Mouse (Mus musculus): ENCODE results near the gene Tmco4. TPM values are rescaled to one million over a fixed set of nuclear protein-coding genes. Genes with fewer than 3 reads are reported as not detected.

Gene Tmco4
- 1.1 and 1.4 TPM in 2 replicates for polyA plus RNA-seq (2016; fragmentation: Nextera tagmentation; extraction: Ambion mirVana)

DNA sequence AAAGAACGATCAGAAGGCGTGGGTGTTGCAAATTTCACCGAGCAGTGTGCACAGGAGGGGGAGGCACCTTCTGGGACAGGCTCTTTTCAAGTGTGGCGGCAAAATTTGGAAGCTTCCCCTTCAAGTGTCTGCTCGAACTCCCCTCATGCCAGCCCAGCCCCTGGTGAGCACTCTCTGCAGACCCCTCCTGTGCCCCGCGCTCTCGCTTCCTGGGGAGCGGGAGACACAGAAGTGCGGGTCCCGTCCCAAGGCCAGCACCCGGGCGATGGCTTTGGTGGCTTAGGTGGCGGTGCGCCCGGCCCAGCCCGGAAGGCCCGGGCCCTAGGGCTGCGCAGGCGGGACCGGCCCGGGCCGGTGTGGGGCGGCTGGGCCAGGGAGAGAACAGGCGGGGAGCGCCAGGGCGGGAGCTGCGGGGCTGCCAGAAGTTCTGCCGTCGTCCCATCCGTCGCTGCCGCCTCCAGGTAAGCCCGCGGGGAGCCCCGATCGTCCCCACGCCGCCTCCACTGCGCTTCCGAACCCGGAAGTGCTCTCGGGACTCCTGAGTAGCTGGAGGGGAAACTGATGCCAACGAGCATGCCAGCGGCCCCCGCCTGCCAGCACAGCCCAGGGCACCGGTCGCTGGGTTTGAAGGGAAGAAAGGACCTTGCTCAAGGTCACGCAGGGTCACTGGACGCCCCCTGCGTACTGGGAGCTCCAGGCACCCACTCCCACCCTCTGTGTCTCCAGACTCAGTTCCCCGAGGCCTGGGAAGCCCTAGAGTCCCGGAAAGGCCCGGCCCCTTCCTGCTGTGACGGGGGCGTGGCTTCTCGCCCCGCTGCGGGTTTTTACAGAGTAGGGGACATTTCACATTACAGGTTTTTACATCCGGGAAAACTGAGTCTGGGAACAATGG is at the start of gene Tmco4:
Gene Tmco4, plus strand, starts transcription at position 62 of the 892 bp plus-strand sequence.
- Histone ChIP-seq H3K9ac (peak within 1 kb of the TSS; percentile 85), H3K27me3 (peaks cover 3% of the 10 kb centered on the region; the same call in 1 of the 2 replicates), H3K27ac (no peak within 1 kb of the TSS), H3K36me3 (no peaks in the 10 kb centered on the region), H3K4me2 (replicated peaks) (peak within 1 kb of the TSS; percentile 95), H3K4me1 (peaks cover 16% of the 10 kb centered on the region), H3K9me3 (replicated peaks) (no peaks in the 10 kb centered on the region), H3K4me3 (peak within 1 kb of the TSS; percentile 53)
- WGBS = 2% methylated on average over 57 of the region's 60 CpGs
- ATAC-seq (ENCODE audit: low FRiP score) = peak; percentile 68

DNA sequence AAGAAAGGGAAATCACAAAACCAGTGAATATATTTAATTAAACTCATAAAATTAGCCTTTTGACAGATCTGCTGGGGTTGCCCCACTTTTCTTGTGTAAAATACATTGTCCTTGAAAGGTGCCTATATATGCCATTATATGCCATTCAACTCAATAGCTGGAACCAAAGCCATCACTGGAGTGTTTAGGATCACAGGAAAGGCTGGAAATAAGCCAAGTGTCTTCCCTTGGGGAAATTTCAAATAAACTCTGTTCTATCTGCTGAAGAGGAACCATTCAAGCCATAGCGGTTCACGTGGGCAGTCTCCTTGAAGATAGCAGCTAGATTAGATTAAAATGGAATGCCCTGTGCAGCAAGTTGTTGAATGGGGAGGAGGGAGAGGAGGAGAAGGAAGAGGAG is 47.1 kb upstream of the Tmco4 start:
- H3K9ac ChIP-seq = no peak overlapping the region
- ATAC-seq (ENCODE audit: low FRiP score) = no peak
- H3K36me3 ChIP-seq = no peaks in the 10 kb centered on the region
- H3K27me3 ChIP-seq = peaks cover 5% of the 10 kb centered on the region; the same call in 1 of the 2 replicates
- no peak overlapping the region for H3K4me3 ChIP-seq
- WGBS = 79% methylated on average over 2 of the region's 2 CpGs
- no peak overlapping the region for H3K27ac ChIP-seq
- H3K9me3 ChIP-seq (replicated peaks) = no peaks in the 10 kb centered on the region
- no peak overlapping the region for H3K4me2 ChIP-seq (replicated peaks)
- peaks cover 7% of the 10 kb centered on the region; the same call in 1 of the 2 replicates for H3K4me1 ChIP-seq

DNA sequence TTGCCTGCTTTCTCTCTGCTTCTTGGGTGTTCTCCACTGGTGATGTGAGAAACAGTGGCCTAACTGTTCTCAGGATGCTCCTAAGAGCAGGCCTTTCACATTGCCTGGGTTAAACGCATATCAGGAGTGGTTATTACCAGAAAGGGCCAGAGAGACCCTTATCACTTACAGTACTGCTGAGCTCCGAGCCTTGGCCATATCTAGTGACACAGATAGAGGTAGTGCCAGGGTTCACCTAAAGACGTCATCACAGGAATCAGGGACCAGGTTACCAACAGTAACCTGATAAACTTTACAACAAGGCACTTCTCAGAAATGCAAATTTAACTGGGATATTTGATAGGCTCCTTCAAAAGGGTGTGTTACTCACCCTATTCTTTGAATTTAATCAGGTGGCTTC is 38.8 kb upstream of the Tmco4 start:
- H3K9ac ChIP-seq = no peak overlapping the region
- H3K27me3 ChIP-seq = no peaks in the 10 kb centered on the region
- no peak overlapping the region for H3K4me2 ChIP-seq (replicated peaks)
- no peaks in the 10 kb centered on the region for H3K36me3 ChIP-seq
- 72% methylated on average over 3 of the region's 3 CpGs for WGBS
- no peak for ATAC-seq (ENCODE audit: low FRiP score)
- no peaks in the 10 kb centered on the region for H3K9me3 ChIP-seq (replicated peaks)
- no peak overlapping the region for H3K27ac ChIP-seq
- H3K4me1 ChIP-seq = no peaks in the 10 kb centered on the region
- H3K4me3 ChIP-seq = no peak overlapping the region

DNA sequence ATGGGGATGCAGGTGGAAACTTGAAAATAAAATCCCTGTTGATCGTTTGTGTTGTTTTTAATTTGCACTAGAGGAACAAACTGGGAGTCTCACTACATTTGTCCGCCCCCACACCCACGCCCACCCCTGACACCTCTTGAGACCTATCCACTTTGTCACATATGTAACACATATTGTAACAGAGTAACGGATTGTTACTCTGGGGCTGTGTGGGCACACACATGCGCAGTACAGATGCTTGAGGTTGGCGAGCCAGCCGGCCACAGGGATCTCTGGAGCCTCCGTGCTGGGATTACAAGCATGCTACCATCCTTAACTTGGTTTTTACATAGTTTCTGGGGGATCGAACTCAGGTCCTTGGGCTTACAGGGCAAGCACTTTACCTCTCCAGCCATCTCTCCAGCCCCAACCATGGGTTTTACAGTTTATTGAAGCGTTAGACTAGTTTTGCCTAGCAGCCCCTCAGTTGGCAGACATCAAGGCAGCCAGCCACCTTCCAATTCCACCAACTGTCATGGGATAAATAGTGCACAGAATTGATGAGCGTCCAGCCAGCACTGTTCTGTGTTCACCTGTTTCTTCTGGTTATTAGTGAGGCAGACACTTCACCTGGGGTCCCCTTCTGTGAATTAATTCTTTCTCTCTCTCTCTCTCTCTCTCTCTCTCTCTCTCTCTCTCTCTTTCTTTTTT is 38.1 kb upstream of the Tmco4 start:
- Histone ChIP-seq H3K4me2 (replicated peaks) (no peak overlapping the region), H3K4me3 (no peak overlapping the region), H3K4me1 (no peaks in the 10 kb centered on the region), H3K9me3 (replicated peaks) (no peaks in the 10 kb centered on the region), H3K27ac (no peak overlapping the region), H3K9ac (no peak overlapping the region), H3K36me3 (no peaks in the 10 kb centered on the region), H3K27me3 (no peaks in the 10 kb centered on the region)
- 85% methylated on average over 11 of the region's 11 CpGs for WGBS
- no peak for ATAC-seq (ENCODE audit: low FRiP score)

DNA sequence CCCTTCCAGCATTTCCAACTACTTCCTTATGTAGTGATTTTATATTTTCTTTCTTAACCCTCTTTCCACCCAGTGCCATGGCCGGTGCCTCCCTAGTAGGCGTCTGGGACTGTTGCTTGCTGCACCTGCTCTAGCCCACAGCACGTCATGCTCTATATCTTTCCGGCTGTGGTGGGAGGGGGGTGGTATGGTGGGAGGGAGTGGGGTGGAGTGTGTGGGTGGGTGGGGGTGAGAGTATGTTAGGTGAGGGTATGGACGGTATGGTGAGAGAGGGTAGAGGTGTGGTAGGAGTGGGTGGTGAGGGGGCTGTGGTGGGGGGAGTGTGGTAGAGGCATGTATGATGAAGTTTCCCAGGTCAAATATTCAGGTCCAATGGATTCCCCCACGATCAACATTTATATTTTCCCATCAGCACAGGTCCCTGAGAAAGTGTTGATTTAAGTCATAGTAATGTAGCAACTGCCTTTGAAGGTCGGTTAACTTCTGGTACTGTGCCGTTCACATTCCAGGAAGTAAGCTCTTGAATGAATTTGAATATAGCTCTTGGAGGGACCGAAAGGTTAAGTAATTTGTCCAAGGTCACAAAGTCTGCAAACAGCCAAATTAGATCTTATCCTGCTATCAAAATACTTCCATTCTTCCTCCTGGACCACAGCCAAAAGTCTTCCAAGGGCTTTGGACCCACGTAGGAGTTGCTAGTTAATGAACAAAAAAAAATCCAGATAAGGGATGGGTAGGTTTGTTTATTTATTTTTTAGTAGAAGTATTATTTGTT is 34.0 kb upstream of the Tmco4 start:
- no peaks in the 10 kb centered on the region for H3K9me3 ChIP-seq (replicated peaks)
- no peak for ATAC-seq (ENCODE audit: low FRiP score)
- H3K4me1 ChIP-seq = peaks cover 9% of the 10 kb centered on the region
- H3K4me2 ChIP-seq (replicated peaks) = no peak overlapping the region
- H3K27me3 ChIP-seq = no peaks in the 10 kb centered on the region
- H3K27ac ChIP-seq = no peak overlapping the region
- H3K9ac ChIP-seq = no peak overlapping the region
- H3K4me3 ChIP-seq = no peak overlapping the region
- 87% methylated on average over 10 of the region's 10 CpGs for WGBS
- H3K36me3 ChIP-seq = no peaks in the 10 kb centered on the region

DNA sequence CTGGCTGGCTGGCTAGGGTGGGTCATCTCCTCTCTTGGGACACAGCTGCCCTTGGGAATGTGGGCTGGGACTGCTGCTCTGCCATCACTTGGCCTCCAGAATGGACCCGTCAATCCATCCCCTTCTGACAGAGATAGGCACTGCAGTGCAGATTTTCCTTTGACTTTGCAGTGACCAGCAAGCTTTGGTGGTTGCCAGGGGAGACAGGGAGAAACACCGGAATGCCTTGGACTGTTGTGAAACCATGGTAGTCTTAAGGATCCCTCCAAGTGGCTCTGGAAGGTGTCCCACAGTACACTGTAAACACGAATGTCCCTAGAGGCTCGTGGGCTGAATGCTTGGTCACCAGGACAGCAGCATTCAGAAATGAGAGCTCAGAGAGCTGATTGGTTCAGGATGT is 33.2 kb upstream of the Tmco4 start:
- H3K27me3 ChIP-seq = no peaks in the 10 kb centered on the region
- 63% methylated on average over 4 of the region's 4 CpGs for WGBS

DNA sequence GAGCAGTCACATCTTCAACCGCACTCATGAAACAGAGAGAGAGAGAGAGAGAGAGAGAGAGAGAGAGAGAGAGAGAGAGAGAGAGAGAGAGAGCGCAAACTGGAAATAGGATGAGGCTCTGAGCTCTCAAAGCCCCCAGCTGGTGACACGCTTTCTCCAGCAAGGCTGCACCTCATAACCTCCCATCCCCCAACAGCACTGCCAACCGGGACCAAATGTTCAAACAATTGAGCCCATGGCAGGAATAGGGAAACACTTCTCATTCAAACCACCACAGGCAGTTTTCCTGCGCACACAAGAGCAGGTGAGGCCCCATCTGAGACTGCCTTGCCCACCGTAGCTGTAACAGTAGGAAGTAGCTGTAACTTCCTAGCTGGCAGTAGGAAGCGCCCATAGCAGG is 31.3 kb upstream of the Tmco4 start:
- Histone ChIP-seq H3K4me3 (no peak overlapping the region), H3K4me1 (peaks cover 9% of the 10 kb centered on the region), H3K36me3 (no peaks in the 10 kb centered on the region), H3K27me3 (no peaks in the 10 kb centered on the region), H3K4me2 (replicated peaks) (no peak overlapping the region), H3K9ac (no peak overlapping the region), H3K27ac (no peak overlapping the region), H3K9me3 (replicated peaks) (no peaks in the 10 kb centered on the region)
- WGBS = 39% methylated on average over 7 of the region's 7 CpGs
- no peak for ATAC-seq (ENCODE audit: low FRiP score)

More for the DNA sequence above, 33.2 kb upstream of the Tmco4 start:
- Histone ChIP-seq H3K9me3 (replicated peaks) (no peaks in the 10 kb centered on the region), H3K27ac (no peak overlapping the region), H3K4me3 (no peak overlapping the region), H3K36me3 (no peaks in the 10 kb centered on the region), H3K4me1 (peaks cover 9% of the 10 kb centered on the region), H3K9ac (no peak overlapping the region), H3K4me2 (replicated peaks) (no peak overlapping the region)
- no peak for ATAC-seq (ENCODE audit: low FRiP score)

DNA sequence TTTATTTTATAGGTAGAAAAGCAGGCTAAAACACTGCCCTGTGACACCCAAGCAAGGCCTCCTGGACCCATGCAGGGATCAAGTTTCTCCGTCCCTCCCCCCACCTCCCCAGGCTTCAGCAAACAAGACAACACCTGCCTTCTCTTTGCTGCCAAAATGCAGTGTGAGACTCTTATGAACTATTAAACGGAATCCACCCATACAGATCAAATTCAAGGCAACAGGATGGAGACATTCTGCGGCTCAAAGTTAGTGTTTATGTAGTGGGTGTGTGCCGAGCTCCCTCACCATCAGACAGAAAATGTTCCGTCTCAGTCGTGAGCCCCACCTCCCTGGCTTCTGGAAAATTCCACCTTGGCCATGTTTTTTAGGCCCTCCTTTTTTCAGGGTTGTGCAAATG is 30.7 kb upstream of the Tmco4 start:
- no peak overlapping the region for H3K27ac ChIP-seq
- H3K4me2 ChIP-seq (replicated peaks) = no peak overlapping the region
- peaks cover 9% of the 10 kb centered on the region for H3K4me1 ChIP-seq
- H3K27me3 ChIP-seq = no peaks in the 10 kb centered on the region
- H3K9me3 ChIP-seq (replicated peaks) = no peaks in the 10 kb centered on the region
- 66% methylated on average over 6 of the region's 6 CpGs for WGBS
- H3K36me3 ChIP-seq = no peaks in the 10 kb centered on the region
- no peak overlapping the region for H3K4me3 ChIP-seq
- no peak for ATAC-seq (ENCODE audit: low FRiP score)
- no peak overlapping the region for H3K9ac ChIP-seq

DNA sequence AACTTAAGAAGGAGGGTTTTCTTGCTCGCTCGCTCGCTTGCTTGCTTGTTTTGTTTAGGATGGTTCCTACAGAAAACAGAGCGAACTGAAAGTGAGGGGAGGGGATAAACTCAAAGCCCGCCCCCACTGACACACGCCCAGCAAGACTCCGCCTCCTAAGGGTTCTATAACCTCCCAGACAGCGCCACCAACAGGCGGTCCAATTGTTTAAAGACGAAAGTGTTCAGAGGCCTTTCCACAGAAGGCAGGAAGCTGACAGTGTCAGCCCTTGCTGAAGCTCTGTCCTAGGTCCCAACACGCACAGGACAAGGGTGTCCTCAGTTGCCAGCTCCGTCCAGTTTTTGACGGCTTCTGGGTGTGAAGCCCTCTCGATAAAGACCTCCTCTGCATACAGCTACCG is 29.0 kb upstream of the Tmco4 start:
- Histone ChIP-seq H3K4me2 (replicated peaks) (no peak overlapping the region), H3K27ac (no peak overlapping the region), H3K9ac (no peak overlapping the region), H3K36me3 (no peaks in the 10 kb centered on the region), H3K9me3 (replicated peaks) (no peaks in the 10 kb centered on the region), H3K4me3 (no peak overlapping the region), H3K4me1 (peaks cover 9% of the 10 kb centered on the region), H3K27me3 (no peaks in the 10 kb centered on the region)
- 26% methylated on average over 15 of the region's 15 CpGs for WGBS
- ATAC-seq (ENCODE audit: low FRiP score) = no peak

DNA sequence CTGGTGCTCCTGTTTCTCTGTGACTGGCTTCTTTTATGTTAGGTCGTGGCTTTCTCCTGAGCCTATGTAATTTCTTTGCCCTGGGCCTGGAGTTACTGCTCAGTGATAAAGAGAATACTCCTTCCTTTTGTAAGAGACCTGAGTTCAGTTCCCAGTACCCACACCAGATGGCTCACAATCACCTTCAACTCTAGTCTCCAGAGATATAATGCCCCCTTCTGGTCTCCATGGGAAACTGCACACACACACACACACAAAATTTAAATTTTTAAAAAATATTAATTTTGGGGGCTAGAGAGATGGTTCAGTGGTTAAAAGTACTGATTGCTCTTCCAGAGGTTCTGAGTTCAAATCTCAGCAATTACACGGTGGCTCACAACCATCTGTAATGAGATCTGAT is 24.4 kb upstream of the Tmco4 start:
- ATAC-seq (ENCODE audit: low FRiP score) = no peak
- Histone ChIP-seq H3K9ac (no peak overlapping the region), H3K4me3 (no peak overlapping the region)

DNA sequence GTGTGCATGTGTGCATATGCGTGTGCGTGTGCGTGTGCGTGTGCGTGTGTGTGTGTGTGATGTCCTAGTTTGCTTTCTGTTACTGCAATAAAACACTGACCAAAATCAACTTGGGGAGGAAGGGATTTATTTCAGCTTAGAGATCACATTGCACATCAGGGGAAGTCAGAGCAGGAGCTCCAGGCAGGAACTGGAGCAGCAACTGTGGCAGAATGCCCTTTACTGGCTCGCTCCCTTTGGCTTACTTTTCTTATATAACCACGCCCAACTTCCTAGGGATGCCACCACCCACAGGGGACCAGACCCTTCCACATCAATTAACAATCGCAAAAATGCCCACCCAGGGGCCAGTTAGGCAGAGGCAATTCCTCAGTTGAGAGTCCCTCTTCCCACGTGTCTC is 14.1 kb upstream of the Tmco4 start:
- H3K9ac ChIP-seq = no peak overlapping the region
- no peaks in the 10 kb centered on the region for H3K36me3 ChIP-seq
- H3K27ac ChIP-seq = no peak overlapping the region
- H3K4me1 ChIP-seq = no peaks in the 10 kb centered on the region
- no peak overlapping the region for H3K4me2 ChIP-seq (replicated peaks)
- no peaks in the 10 kb centered on the region for H3K9me3 ChIP-seq (replicated peaks)
- H3K27me3 ChIP-seq = no peaks in the 10 kb centered on the region
- H3K4me3 ChIP-seq = no peak overlapping the region
- WGBS = 87% methylated on average over 9 of the region's 9 CpGs
- no peak for ATAC-seq (ENCODE audit: low FRiP score)

More for the DNA sequence above, 24.4 kb upstream of the Tmco4 start:
- Histone ChIP-seq H3K27me3 (no peaks in the 10 kb centered on the region), H3K9me3 (replicated peaks) (no peaks in the 10 kb centered on the region), H3K4me2 (replicated peaks) (no peak overlapping the region), H3K4me1 (no peaks in the 10 kb centered on the region), H3K36me3 (no peaks in the 10 kb centered on the region), H3K27ac (no peak overlapping the region)
- WGBS = 85% methylated on average over 2 of the region's 2 CpGs

DNA sequence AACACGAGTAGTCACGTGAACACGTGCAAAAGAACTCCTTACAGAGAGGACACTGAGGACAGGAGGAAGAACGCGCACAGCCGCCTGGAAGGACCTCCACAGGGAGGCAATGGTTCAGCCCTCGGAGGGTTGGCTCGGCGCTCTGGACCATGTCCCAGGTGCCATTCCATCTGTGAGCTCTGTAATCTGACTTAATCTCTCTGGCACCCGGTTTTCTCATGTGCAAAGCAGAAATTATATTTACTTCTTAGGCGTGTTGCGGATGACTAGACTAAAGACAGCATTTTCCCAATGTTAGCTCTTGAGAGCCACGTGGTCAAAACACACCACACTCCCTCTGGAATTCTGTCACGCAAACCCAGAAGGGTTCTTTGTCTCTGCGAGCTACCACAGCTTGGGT is 13.6 kb upstream of the Tmco4 start:
- Histone ChIP-seq H3K27ac (no peak overlapping the region), H3K4me2 (replicated peaks) (no peak overlapping the region), H3K4me1 (no peaks in the 10 kb centered on the region), H3K27me3 (no peaks in the 10 kb centered on the region; the same call in 1 of the 2 replicates), H3K9ac (no peak overlapping the region), H3K9me3 (replicated peaks) (no peaks in the 10 kb centered on the region), H3K4me3 (no peak overlapping the region), H3K36me3 (no peaks in the 10 kb centered on the region)
- no peak for ATAC-seq (ENCODE audit: low FRiP score)
- 88% methylated on average over 15 of the region's 15 CpGs for WGBS

All from hindbrain, embryonic 12.5 days (tissue).